Mouse (Mus musculus) layer of hippocampus, postnatal 14 days (tissue): ENCODE measurements around the gene Hist1h1d. TPM values are rescaled to one million over a fixed set of nuclear protein-coding genes. Genes with fewer than 3 reads are reported as not detected.
"Not testable (repeated sequence)": the region's sequence is repeated elsewhere in the genome, so short reads cannot be mapped to it uniquely, and the experiment has no call there.

Experiments used
- DNase-seq, 2 experiments: peaks; one replicate each; pipeline ENCODE4 v3.0.0; 2021 to 2022; ENCODE audit warnings: low spot score in 2 of 2, mixed read lengths in 1 of 2
- microRNA-seq, 2 experiments: library from miRNA; unstranded; fragments of <30 nt; microRNA quantifications; one replicate each; pipeline ENCODE4 v1.2.0; 2021
- total RNA-seq, 2 experiments: library from RNA; stranded (reverse); gene quantifications; 2 replicates each; pipeline ENCODE4 v1.2.3; 2021

The Hist1h1d gene
- total RNA-seq, 2 experiments from 2014 or later: 4.6 to 4.8 TPM

DNA sequence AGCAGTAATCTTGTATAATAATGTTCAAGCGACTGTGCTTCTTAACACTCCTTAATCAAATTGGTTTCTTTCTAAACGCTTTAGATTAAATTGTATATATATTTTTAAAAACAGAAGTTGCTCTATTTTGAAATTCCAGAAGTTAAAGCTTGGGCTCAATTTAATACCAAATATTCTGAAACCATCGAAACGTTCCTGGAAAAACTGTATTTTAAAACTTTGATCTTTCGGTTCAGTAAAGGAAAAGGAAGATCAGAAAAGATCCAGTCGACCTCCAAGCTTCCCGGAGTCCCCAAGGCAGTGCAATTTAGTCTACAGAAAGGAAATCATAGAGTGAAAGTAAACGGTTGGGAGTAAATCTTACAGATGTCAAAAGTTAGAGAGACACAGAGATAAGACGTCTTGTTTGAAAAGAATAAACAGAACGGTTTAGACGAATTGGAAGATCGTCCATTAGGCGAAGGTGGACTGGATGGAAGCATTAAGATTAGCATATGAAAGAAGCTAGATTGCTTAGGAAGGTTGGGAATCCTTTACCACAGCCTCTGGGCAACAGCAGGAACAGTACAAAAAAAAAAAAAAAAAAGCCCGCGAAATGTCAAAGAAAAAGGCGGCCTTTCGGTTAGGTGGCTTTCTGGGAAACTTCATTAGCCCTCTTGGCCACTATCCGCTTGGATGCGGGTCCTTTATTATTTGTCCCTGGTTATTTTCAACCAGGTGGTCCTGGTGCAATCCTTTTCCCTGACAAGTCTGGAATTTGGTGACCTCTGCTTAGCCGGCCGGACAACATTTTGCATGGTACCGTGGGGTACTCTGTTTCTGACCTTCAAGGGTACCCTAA, 33.3 kb downstream of the Hist1h1d start:
- no peak for DNase-seq

DNA sequence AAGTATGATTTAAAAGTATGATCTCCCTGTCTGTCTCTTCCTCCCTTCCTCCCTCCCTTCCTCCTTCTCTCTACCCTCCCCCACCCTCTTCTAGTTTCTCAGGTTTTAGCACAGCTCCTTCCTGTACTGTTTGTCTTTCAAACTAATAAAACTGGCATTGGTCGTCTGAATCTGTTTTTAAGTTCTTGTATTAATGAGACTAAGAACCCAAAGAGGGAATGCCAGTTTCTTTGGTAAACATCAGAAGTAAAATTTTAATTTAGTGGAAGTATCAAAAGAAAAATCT, 33.8 kb downstream of the Hist1h1d start:
- no peak for DNase-seq

- DNase-seq: no peak
Measured at GRCm38 (mm10) chr13:23591206-23591605, 38.1 kb downstream of the Hist1h1d start.

DNA sequence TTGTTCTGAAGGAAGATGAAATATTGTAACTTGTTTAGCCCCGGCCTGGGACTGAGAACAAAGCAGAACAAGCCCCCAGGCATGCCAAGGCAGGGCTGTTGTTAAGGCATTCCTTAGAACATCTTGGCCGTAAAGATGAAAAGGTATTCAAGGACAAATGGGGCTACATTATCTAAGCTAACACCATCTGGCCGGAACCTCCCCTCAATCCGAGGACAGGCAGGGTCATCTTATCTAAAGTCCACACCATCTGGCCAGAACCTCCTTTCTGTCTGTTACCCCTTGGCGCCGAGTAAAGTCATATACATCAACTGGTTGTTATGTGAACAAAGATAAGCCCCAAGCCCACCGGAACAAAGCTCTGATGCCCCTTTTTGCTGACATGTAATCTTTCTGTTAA, 38.8 kb downstream of the Hist1h1d start:
- DNase-seq: not testable (repeated sequence)

GRCm38 (mm10) chr13:23592614-23593013, 39.6 kb downstream of the Hist1h1d start:
- no peak for DNase-seq

- DNase-seq: no peak
Measured at GRCm38 (mm10) chr13:23593051-23593770, 40.1 kb downstream of the Hist1h1d start.

DNA sequence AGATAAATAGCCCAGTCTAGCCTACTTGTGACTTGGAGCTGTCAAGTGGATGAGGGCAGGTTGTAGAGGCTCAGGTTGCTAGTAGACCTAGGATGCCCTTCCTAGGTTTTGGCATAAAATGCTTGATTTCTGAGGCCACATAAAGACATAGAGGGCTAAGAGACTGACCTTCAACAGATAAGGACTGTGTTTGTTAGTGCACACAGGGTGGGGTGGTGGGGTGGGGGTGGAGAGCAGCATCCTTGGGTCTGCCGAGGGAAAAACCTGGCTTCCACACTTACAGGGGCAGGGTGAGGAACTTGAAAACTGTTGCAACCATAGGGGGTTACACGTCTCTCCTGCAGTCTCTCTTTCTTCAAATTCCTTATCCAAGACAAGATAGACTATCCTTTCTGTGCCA, 42.1 kb downstream of the Hist1h1d start:
- DNase-seq: no peak

- DNase-seq: no peak
Measured at GRCm38 (mm10) chr13:23595622-23596372, 42.7 kb downstream of the Hist1h1d start.

- peak; percentile 65 to 79 for DNase-seq
Measured at GRCm38 (mm10) chr13:23597957-23598356, 44.9 kb downstream of the Hist1h1d start.

GRCm38 (mm10) chr13:23603182-23603699, 50.2 kb downstream of the Hist1h1d start:
- DNase-seq: no peak

GRCm38 (mm10) chr13:23604452-23604851, 51.4 kb downstream of the Hist1h1d start:
- no peak for DNase-seq

- DNase-seq: no peak
Measured at GRCm38 (mm10) chr13:23605052-23605451, 52.0 kb downstream of the Hist1h1d start.

GRCm38 (mm10) chr13:23609209-23609608, 56.1 kb downstream of the Hist1h1d start:
- no peak for DNase-seq

DNA sequence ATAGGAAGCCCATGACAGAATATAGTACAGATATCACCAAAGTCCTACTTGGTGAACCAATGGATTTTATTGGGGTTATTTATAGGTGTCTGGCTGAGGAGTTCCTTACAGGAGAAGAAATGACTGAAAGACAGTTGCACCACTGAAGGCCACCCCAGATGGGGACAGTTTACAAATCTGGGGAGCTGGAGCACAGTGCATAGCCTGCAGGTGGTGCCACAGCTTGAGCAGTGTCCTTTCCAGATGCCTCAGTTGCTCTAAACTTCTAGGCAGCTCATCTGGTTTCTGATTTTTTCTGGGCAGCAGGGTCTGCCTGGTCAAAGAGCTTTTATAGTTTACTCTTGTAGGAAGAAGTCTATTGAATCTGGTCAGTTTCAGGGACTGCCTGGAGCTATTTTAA, 56.8 kb downstream of the Hist1h1d start:
- DNase-seq: no peak

Small RNA genes lying within 50 kb of the gene (microRNA-seq; reads per million reads assigned to microRNA genes)
- 0 reads per million in 2 experiments for gene Gm44297
- gene Gm44359: 0 reads per million in 2 experiments
- gene Gm44394: 0 reads per million in 2 experiments
- gene n-TStga1: 0 to 0.45 reads per million in 2 experiments

Other genes starting within 250 kb of the Hist1h1d start
- 10 to 100 TPM; 34.9 to 39.8 TPM for gene Zfp322a, start 184.1 kb upstream of the Hist1h1d start, total RNA-seq
- gene Abt1, start 129.4 kb upstream of the Hist1h1d start, total RNA-seq: 1 to 10 TPM; 7.0 TPM
- gene Btn1a1, start 87.4 kb upstream of the Hist1h1d start, total RNA-seq: not detected
- gene Btn2a2, start 64.4 kb upstream of the Hist1h1d start, total RNA-seq: 1 to 10 TPM in 1 of 2 experiments, under 1 TPM in 1; 0.58 to 1.0 TPM
- 100 to 1,000 TPM; 253 to 315 TPM for gene Hist1h4h, start 22.2 kb upstream of the Hist1h1d start, total RNA-seq
- 10 to 100 TPM; 23.4 to 33.5 TPM for gene Hist1h2af, start 19.4 kb upstream of the Hist1h1d start, total RNA-seq
- gene Hist1h3g, start 17.8 kb upstream of the Hist1h1d start, total RNA-seq: 10 to 100 TPM in 1 of 2 experiments, 1 to 10 TPM in 1; 3.7 to 12.5 TPM
- 1 to 10 TPM; 1.2 to 1.9 TPM for gene Hist1h2bh, start 9.9 kb upstream of the Hist1h1d start, total RNA-seq
- 10 to 100 TPM; 19.7 to 24.2 TPM for gene Hist1h3f, start 9.2 kb upstream of the Hist1h1d start, total RNA-seq
- 100 to 1,000 TPM; 122 to 142 TPM for gene Hist1h4f, start 1.6 kb upstream of the Hist1h1d start, total RNA-seq
- 10 to 100 TPM; 60.0 to 69.0 TPM for gene Hist1h3e, start 9.1 kb downstream of the Hist1h1d start, total RNA-seq
- gene Hist1h2ae, start 18.0 kb downstream of the Hist1h1d start, total RNA-seq: 10 to 100 TPM; 10.3 TPM
- 10 to 100 TPM; 93.3 to 96.2 TPM for gene Hist1h2bg, start 18.1 kb downstream of the Hist1h1d start, total RNA-seq
- 10 to 100 TPM; 32.6 to 42.1 TPM for gene Hist1h2bf, start 20.9 kb downstream of the Hist1h1d start, total RNA-seq
- 1 to 10 TPM; 1.1 to 9.9 TPM for gene Hist1h2ad, start 21.1 kb downstream of the Hist1h1d start, total RNA-seq
- 10 to 100 TPM; 11.1 to 12.1 TPM for gene Hist1h3d, start 22.5 kb downstream of the Hist1h1d start, total RNA-seq
- 100 to 1,000 TPM; 128 to 149 TPM for gene Hist1h4d, start 28.3 kb downstream of the Hist1h1d start, total RNA-seq
- gene Hist1h2be, start 67.9 kb downstream of the Hist1h1d start, total RNA-seq: 1 to 10 TPM; 6.8 to 8.7 TPM
- 10 to 100 TPM; 63.5 to 74.1 TPM for gene Hist1h1e, start 69.3 kb downstream of the Hist1h1d start, total RNA-seq
- gene Hist1h2ac, start 130.7 kb downstream of the Hist1h1d start, total RNA-seq: 1 to 10 TPM; 2.9 TPM
- gene Hist1h2bc, start 130.9 kb downstream of the Hist1h1d start, total RNA-seq: 10 to 100 TPM; 37.1 to 42.7 TPM
- not detected for gene Hist1h1t, start 142.6 kb downstream of the Hist1h1d start, total RNA-seq
- 100 to 1,000 TPM in 1 of 2 experiments, 10 to 100 TPM in 1; 94.6 to 106 TPM for gene Hist1h4c, start 145.2 kb downstream of the Hist1h1d start, total RNA-seq
- gene Hfe, start 157.6 kb downstream of the Hist1h1d start, total RNA-seq: 1 to 10 TPM; 3.4 to 5.4 TPM
- gene Hist1h1c, start 185.5 kb downstream of the Hist1h1d start, total RNA-seq: 10 to 100 TPM; 64.6 to 74.5 TPM
- gene Hist1h3c, start 192.3 kb downstream of the Hist1h1d start, total RNA-seq: 10 to 100 TPM; 11.9 to 12.2 TPM
- gene Hist1h2bb, start 193.5 kb downstream of the Hist1h1d start, total RNA-seq: 10 to 100 TPM; 19.6 to 29.4 TPM
- gene Hist1h2ab, start 197.9 kb downstream of the Hist1h1d start, total RNA-seq: 10 to 100 TPM; 27.5 to 46.6 TPM
- 10 to 100 TPM; 26.7 to 45.4 TPM for gene Hist1h3b, start 199.0 kb downstream of the Hist1h1d start, total RNA-seq
- 10 to 100 TPM; 57.3 to 79.4 TPM for gene Hist1h4b, start 203.8 kb downstream of the Hist1h1d start, total RNA-seq
- gene Hist1h4a, start 208.0 kb downstream of the Hist1h1d start, total RNA-seq: 10 to 100 TPM; 51.4 to 65.1 TPM
- gene Hist1h3a, start 209.1 kb downstream of the Hist1h1d start, total RNA-seq: 10 to 100 TPM; 29.8 to 47.4 TPM
- gene Hist1h1a, start 210.4 kb downstream of the Hist1h1d start, total RNA-seq: 10 to 100 TPM; 22.8 to 32.9 TPM
- gene Trim38, start 216.7 kb downstream of the Hist1h1d start, total RNA-seq: not detected